Mouse (Mus musculus): ENCODE measurements around the gene Nsun4. TPM values are rescaled to one million over a fixed set of nuclear protein-coding genes. Genes with fewer than 3 reads are reported as not detected.

The Nsun4 gene
- polyA plus RNA-seq, 1 experiment = 12.0 TPM

- Histone ChIP-seq H3K36me3 (ENCODE audit: control insufficient read depth, insufficient read depth) (peaks cover 34% of the 10 kb centered on the region), H3K79me2 (ENCODE audit: control insufficient read depth, insufficient read depth) (peaks cover 69% of the 10 kb centered on the region), H3K79me3 (ENCODE audit: low read depth) (peaks cover 55% of the 10 kb centered on the region), H3K27me3 (ENCODE audit: control insufficient read depth, insufficient read depth, insufficient read length) (no peaks in the 10 kb centered on the region), H3K4me3 (ENCODE audit: insufficient read depth, poor library complexity, severe bottlenecking) (peak overlapping the region; percentile 79), H3ac (ENCODE audit: control insufficient read depth, insufficient read length, low read depth) (peak overlapping the region; percentile 92)
- no peak for TF ChIP-seq FOSL1 (IDR thresholded peaks at IDR 0.05; ENCODE audit: insufficient read depth, low read length, poor library complexity, severe bottlenecking)
- no peak for TF ChIP-seq MYOD1 (IDR thresholded peaks at IDR 0.05; ENCODE audit: control insufficient read depth, insufficient read length, low read depth)
- TF ChIP-seq MYOG (IDR thresholded peaks at IDR 0.05; ENCODE audit: control insufficient read depth, extremely low read depth, insufficient read length) = no peak
- TF ChIP-seq CEBPB (IDR thresholded peaks at IDR 0.05; ENCODE audit: low read depth) = no peak
- TF ChIP-seq MAX (IDR thresholded peaks at IDR 0.05) = no peak
- TF ChIP-seq CTCF (IDR thresholded peaks at IDR 0.05; ENCODE audit: control insufficient read depth, insufficient read depth, insufficient read length) = no peak
- TF ChIP-seq USF1 (IDR thresholded peaks at IDR 0.05; ENCODE audit: low read depth) = no peak
These were observed 23.8 kb upstream of the Nsun4 start for GRCm38 (mm10) chr4:116077240-116078095.

DNA sequence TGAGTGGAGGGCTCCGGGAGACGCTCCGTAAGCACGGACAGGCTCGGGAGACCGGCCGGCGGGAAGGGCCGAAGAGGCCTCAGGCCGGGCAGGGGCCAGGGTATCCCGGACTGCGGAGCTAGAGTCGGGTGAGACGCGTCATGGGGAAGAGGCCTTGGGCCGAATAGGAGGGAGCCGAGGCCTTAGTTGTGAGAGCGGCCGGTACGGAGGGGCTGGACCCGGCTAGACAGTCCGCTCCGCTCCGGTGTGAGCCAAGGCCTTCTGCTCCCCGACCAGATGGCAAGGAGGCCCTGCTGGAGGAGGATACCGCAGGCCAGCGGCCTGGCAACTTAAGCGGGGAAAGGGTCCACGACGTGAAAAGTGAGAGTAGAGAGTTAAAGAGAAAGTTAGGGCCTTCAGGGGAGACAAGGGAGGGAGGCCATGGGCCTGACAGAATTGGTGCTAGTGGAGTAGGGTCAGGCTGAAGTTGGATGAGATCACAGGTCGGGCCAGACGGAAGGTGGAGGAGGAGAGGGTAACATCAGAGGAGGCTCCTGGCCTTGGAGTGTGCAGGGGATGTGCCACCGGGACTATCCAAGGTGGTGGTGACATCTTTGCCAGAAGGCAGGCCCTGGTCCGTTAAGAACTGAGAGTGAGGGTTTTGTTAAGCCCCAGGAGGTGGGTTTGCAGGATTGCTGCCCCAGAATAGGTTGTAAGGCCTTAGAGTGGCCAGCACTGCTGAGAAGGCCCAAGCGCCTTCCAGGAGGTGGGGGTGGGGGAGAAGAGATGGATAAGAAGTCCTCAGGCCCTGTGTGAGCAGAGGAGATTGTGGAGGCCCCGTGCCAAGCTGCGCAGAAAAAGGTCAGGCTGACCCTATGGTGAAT lies 22.9 kb upstream of the Nsun4 start:
- Histone ChIP-seq H3K36me3 (ENCODE audit: control insufficient read depth, insufficient read depth) (peaks cover 26% of the 10 kb centered on the region), H3K79me3 (ENCODE audit: low read depth) (peaks cover 63% of the 10 kb centered on the region), H3K27me3 (ENCODE audit: control insufficient read depth, insufficient read depth, insufficient read length) (no peaks in the 10 kb centered on the region), H3K4me3 (ENCODE audit: insufficient read depth, poor library complexity, severe bottlenecking) (peak overlapping the region; percentile 79), H3K79me2 (ENCODE audit: control insufficient read depth, insufficient read depth) (peaks cover 78% of the 10 kb centered on the region), H3ac (ENCODE audit: control insufficient read depth, insufficient read length, low read depth) (peak overlapping the region; percentile 92)
- TF ChIP-seq FOSL1 (IDR thresholded peaks at IDR 0.05; ENCODE audit: insufficient read depth, low read length, poor library complexity, severe bottlenecking) (no peak), CTCF (IDR thresholded peaks at IDR 0.05; ENCODE audit: control insufficient read depth, insufficient read depth, insufficient read length) (no peak), USF1 (IDR thresholded peaks at IDR 0.05; ENCODE audit: low read depth) (no peak)

- Histone ChIP-seq H3K79me2 (ENCODE audit: control insufficient read depth, insufficient read depth) (peaks cover 86% of the 10 kb centered on the region), H3K79me3 (ENCODE audit: low read depth) (peaks cover 71% of the 10 kb centered on the region), H3K4me3 (ENCODE audit: insufficient read depth, poor library complexity, severe bottlenecking) (peak overlapping the region; percentile 79), H3K36me3 (ENCODE audit: control insufficient read depth, insufficient read depth) (peaks cover 19% of the 10 kb centered on the region), H3K27me3 (ENCODE audit: control insufficient read depth, insufficient read depth, insufficient read length) (no peaks in the 10 kb centered on the region), H3ac (ENCODE audit: control insufficient read depth, insufficient read length, low read depth) (peak overlapping the region; percentile 92)
- TF ChIP-seq FOSL1 (IDR thresholded peaks at IDR 0.05; ENCODE audit: insufficient read depth, low read length, poor library complexity, severe bottlenecking) = no peak
- no peak for TF ChIP-seq CTCF (IDR thresholded peaks at IDR 0.05; ENCODE audit: control insufficient read depth, insufficient read depth, insufficient read length)
- TF ChIP-seq MYOD1 (IDR thresholded peaks at IDR 0.05; ENCODE audit: control insufficient read depth, insufficient read length, low read depth) = no peak
- TF ChIP-seq USF1 (IDR thresholded peaks at IDR 0.05; ENCODE audit: low read depth) = no peak
- no peak for TF ChIP-seq MAX (IDR thresholded peaks at IDR 0.05)
- no peak for TF ChIP-seq MYOG (IDR thresholded peaks at IDR 0.05; ENCODE audit: control insufficient read depth, extremely low read depth, insufficient read length)
- TF ChIP-seq CEBPB (IDR thresholded peaks at IDR 0.05; ENCODE audit: low read depth) = no peak
These were observed 22.1 kb upstream of the Nsun4 start for GRCm38 (mm10) chr4:116075631-116076368.

DNA sequence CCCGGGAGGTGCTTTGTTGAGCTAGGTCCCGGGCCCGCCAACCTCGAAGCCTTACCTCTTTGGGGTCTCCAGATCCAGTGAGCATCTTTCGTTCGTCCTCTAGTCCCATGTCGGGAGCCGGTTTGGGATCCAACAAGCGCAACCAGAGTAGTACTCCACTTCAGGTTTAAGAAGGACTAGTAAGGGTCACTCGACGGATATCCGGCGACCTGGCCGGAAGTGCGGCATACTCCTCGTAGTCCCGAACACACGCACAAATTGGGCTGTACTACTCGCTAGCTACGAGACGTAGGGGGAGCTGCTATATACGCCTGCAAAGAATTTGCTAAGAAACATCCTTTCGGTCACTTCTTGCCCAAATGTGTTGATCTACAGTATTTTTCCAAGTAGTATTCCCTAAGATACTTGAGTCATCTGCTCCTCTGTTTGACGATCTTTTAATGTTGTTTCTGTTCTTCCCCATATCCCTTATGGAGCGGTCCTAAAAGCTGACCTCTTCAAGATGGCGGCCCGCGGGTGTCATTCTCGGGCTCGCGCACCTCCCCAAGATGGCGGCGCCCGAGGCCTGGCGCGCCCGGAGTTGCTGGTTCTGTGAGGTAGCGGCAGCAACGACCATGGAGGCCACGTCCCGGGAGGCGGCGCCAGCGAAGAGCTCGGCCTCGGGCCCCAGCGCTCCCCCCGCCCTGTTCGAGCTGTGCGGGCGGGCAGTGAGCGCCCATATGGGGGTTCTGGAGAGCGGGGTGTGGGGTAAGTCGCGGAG lies 21.4 kb upstream of the Nsun4 start, which contains the start of the genes Uqcrh and Lrrc41:
TSS of gene Uqcrh (minus strand) at position 211 of the 760 bp plus-strand sequence.
TSS of gene Lrrc41 (plus strand) at position 409 of the 760 bp plus-strand sequence.
- H3K36me3 ChIP-seq (ENCODE audit: control insufficient read depth, insufficient read depth) = peaks cover 19% of the 10 kb centered on the region
- peaks cover 93% of the 10 kb centered on the region for H3K79me2 ChIP-seq (ENCODE audit: control insufficient read depth, insufficient read depth)
- no peaks in the 10 kb centered on the region for H3K27me3 ChIP-seq (ENCODE audit: control insufficient read depth, insufficient read depth, insufficient read length)
- peaks cover 78% of the 10 kb centered on the region for H3K79me3 ChIP-seq (ENCODE audit: low read depth)
- H3ac ChIP-seq (ENCODE audit: control insufficient read depth, insufficient read length, low read depth) = peak within 1 kb of the TSS; percentile 92
- H3K4me3 ChIP-seq (ENCODE audit: insufficient read depth, poor library complexity, severe bottlenecking) = peak within 1 kb of the TSS; percentile 79
- TF ChIP-seq FOSL1 (IDR thresholded peaks at IDR 0.05; ENCODE audit: insufficient read depth, low read length, poor library complexity, severe bottlenecking) (no peak), MYOG (IDR thresholded peaks at IDR 0.05; ENCODE audit: control insufficient read depth, extremely low read depth, insufficient read length) (no peak), MAX (IDR thresholded peaks at IDR 0.05) (no peak), MYOD1 (IDR thresholded peaks at IDR 0.05; ENCODE audit: control insufficient read depth, insufficient read length, low read depth) (no peak), USF1 (IDR thresholded peaks at IDR 0.05; ENCODE audit: low read depth) (no peak), CEBPB (IDR thresholded peaks at IDR 0.05; ENCODE audit: low read depth) (no peak), CTCF (IDR thresholded peaks at IDR 0.05; ENCODE audit: control insufficient read depth, insufficient read depth, insufficient read length) (no peak)
